Mouse (Mus musculus) C2C12 (cell line): ENCODE measurements around the gene Gm20388.

Experiments
- CEBPB ChIP-seq: IDR thresholded peaks from one replicate; pipeline ENCODE4 v1.6.1; 2011; ENCODE audit warnings: low read depth, mild to moderate bottlenecking, control low read depth, moderate library complexity
- CTCF ChIP-seq: IDR thresholded peaks from one replicate; pipeline ENCODE4 v1.5.1; 2011; ENCODE audit not compliant: control insufficient read depth, insufficient read depth, insufficient read length
- FOSL1 ChIP-seq: IDR thresholded peaks from one replicate; pipeline ENCODE4 v1.8.0; 2011; ENCODE audit warnings: mild to moderate bottlenecking, low read length; ENCODE audit not compliant: poor library complexity, insufficient read depth, severe bottlenecking
- MAX ChIP-seq: IDR thresholded peaks from one replicate; pipeline ENCODE4 v1.6.1; 2011; ENCODE audit warnings: mild to moderate bottlenecking, control low read depth
- MYOD1 ChIP-seq: IDR thresholded peaks from one replicate; pipeline ENCODE4 v1.6.1; 2011; ENCODE audit warnings: low read depth; ENCODE audit not compliant: control insufficient read depth, insufficient read length
- MYOG ChIP-seq: IDR thresholded peaks from one replicate; pipeline ENCODE4 v1.6.1; 2011; ENCODE audit not compliant: control insufficient read depth, insufficient read length; ENCODE audit errors: extremely low read depth
- USF1 ChIP-seq: IDR thresholded peaks from one replicate; pipeline ENCODE4 v1.6.1; 2011; ENCODE audit warnings: low read depth, mild to moderate bottlenecking, control low read depth, moderate library complexity

GRCm38 (mm10) chr8:122660022-122660421 is 2749.4 kb downstream of the Gm20388 start:
- peak; percentile 25 for TF ChIP-seq CTCF
- TF ChIP-seq MYOD1, result no peak
- no peak for TF ChIP-seq USF1
- TF ChIP-seq MAX, result no peak
- no peak for TF ChIP-seq CEBPB
- TF ChIP-seq MYOG, result no peak
- no peak for TF ChIP-seq FOSL1
